Mouse (Mus musculus) mouse embryonic stem cell (cell line): ENCODE results near the gene Mrgprh.
"Not testable (repeated sequence)": the region's sequence is repeated elsewhere in the genome, so short reads cannot be mapped to it uniquely, and the experiment has no call there.

Experiments used
- in situ Hi-C, 2 experiments: fragments of 300-500 bp; cut with MboI; formaldehyde crosslinking; loops; 1 replicate in 1 of 2; 3 replicates in 1 of 2; pipeline ENCODE4 v1.14.3; 2019 to 2020; ENCODE audit warnings: low sequenced_read_pairs in 2 of 2, low pct_unique_long_range_greater_than_20kb in 1 of 2, mixed read lengths in 1 of 2; ENCODE audit not compliant: unreplicated experiment in 1 of 2

Gene Mrgprh

DNA sequence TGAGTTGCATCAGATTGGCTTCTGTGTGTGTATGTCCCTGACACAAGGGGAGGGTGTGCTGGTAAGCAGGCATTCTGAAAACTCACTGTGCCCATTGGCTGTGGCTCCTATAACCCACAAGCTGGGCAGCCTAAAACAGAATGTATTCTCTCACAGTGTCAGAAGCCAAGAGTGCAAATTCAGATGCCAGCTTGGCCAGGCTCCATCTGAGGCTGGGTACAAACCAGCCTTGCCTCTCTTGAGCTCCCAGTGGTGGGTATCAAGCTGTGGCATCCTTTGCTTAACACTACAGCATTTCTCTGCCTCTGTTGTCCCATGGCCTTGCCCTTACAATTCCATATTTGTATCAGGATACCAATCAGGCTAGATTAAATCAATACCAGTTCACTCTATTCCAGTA, 11.7 kb upstream of the Mrgprh start:
- in situ Hi-C loops: no loop called here

DNA sequence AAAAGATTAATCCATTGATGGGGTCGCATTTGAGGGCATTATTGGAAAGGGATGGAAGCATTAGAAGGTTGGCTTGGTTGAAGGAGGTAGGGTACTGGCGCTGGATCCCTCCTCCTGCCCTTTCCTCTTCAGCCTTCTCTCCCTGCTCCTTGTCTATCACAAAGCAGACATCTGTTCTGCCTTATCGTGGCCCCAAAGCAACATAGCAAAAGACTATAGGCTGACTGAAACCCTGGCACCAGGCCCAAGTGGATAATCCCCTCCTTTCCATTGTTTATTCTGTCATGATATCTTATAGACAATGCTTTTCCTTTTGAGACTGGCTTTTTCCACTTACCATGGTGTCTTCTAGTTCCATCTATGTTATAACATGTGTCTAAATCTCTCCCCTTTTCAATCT, 10.4 kb upstream of the Mrgprh start:
- in situ Hi-C loops: no loop called here

DNA sequence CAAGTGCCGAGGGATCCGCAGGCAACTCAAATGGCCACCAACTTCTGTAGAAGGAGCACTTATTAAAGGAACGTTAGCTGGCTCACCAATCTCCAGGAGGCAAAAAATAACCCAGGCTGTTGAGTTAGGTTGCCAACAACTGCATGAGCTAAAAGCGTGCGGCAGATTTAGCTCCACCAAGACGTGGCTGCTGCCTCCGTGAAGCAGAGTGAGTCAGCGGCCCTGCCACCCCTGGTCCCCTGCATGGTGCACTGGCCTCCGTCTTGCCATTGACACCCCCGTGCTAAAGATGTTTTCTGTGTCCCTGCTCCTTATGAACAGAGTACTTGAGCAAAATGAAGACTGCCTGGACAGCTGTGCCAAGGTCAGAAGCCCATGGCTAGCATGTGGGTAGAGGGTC, 9.0 kb upstream of the Mrgprh start:
- in situ Hi-C loops: no loop called here

DNA sequence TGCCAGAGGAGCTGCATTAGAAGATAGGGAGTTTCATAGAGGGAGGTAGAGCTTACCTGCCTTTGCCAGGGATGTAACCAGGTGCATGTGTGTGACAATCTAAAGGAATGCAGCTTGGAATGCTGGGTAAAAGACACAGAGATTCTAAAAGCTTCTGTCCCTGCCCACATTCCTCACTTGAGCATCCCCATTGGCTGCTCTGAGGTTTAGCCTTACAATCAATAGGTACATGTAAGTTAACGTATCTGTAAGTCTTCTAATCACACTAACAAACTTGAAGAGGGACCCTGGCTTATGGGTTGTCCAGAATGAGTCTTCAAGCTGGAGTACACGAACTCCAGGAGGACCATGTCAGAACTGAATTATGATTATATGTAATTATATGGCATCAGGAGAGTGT, 7.8 kb upstream of the Mrgprh start, which contains the start of gene Mas1:
TSS of gene Mas1 (minus strand) at position 101 of the 400 bp plus-strand sequence.
- in situ Hi-C loops: no loop called here

GRCm38 (mm10) chr17:12868640-12869039, 7.2 kb upstream of the Mrgprh start:
- in situ Hi-C loops: no loop called here

DNA sequence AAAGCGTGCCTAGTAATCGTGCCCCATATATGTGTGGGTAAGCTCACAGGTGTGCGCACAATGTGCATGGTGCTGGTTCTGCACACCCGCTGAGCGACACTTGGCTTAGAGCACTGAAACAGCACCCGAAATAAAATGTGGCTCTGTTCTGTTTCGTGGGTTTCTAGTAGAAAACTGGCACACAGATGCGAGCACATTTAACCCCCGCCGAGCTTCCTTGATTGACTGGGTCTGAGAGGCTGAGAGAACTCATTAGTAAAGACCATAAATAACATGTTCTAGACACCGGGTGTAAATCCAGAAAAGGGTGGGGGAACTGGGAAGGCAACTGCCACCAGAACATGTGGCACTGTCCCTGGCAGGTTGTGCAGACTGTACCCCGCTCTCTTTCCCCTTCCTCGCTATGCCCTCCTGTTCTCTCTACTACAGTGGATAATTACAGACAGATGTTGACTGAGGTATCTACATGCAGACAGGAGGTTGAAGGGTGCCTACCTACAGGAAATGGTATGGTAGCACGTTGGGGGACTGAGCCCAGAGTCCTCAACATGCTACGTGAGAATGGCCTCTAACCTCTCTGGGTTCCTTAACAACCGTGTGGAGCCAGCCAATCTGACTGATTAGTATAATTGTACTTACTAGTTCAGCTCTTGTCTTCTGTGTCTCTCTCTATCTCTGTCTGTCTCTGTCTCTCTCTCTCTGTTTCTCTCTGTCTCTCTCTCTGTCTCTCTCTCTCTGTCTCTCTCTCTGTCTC, 3.4 kb upstream of the Mrgprh start:
- in situ Hi-C loops: no loop called here

- in situ Hi-C loops: loop anchor here in 1 of 2 experiments (10.0 kb wide), 1 partner anchor 665 kb away; no protein-coding TSS in a partner anchor
These were observed 4.3 kb downstream of the Mrgprh start for GRCm38 (mm10) chr17:12880178-12880577.

DNA sequence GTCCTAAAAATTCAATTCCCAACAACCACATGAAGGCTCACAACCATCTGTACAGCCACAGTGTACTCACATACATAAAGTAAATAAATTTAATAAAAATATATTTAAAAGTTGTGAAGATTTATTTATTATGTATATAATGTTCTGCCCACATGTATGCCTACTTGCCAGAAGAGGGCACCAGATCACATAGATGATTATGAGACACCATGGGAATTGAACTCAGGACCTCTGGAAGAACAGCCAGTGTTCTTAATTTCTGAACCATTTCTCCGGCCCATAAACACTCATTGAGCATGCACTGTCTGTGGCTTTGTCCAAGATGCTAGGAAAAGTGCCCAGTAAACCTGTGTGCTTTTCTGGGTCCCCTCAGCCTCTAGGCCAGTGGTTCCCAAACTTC, 5.4 kb downstream of the Mrgprh start:
- in situ Hi-C loops: loop anchor here in 1 of 2 experiments (10.0 kb wide), 1 partner anchor 664 kb away; no protein-coding TSS in a partner anchor

DNA sequence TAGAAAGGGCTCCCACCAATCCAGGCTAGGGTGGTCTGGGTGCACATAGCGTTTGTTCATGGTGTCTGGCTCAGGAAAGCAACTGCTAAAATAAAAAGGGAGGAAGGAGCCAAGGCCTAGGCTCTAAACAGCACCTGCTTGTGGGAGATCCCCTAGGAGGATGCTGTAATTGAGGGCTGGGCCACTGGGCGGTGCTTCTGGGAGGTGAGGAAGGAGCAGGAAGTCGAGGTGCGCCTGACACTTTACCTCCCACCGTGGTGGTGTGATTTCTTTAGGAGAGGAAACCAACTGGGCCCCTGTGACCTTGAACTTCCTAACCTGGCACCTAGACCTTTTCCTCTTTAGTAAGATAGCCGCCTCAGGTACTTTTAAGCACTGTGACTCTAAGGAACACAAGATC, 10.8 kb downstream of the Mrgprh start:
- in situ Hi-C loops: loop anchor here in 1 of 2 experiments (10.0 kb wide), 1 partner anchor 658 kb away; no protein-coding TSS in a partner anchor

DNA sequence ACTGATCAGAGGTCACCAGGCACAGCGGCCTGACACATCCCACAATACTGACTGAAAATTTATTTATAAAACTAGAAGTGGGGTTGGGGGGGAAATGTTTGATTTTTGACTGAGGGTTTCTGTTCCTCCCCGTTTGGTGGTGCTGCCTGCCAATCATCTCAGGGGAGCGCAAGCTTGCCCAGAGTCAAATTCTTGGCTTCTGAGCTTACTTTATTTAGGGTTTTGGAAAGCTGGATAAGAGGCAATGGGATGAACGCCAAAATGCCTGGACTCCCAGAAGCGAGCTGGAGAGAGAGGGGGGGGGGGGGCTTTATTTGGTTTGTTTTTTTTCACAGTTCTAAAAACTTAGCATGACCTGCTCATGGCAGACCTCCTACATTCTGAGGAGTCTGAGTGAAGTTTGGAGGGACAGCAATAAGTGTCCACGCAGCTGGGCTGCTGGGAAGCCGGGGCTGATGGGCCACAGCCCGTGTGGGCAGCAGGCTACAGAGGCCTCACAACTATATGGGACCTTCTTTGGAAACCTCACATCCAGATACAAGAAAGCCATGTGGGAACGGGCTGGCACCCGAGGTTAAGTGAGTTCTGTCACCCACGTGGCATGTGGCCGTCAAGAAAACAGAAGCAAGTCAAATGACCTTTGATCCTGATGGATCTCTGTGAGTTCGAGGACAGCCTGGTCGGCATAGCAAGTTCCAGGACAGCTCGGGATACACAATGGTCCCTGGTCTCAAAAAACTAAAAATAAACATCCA, 11.4 kb downstream of the Mrgprh start:
- in situ Hi-C loops: loop anchor here in 1 of 2 experiments (10.0 kb wide), 1 partner anchor 658 kb away; no protein-coding TSS in a partner anchor

- in situ Hi-C loops: no loop called here
These were observed 15.2 kb downstream of the Mrgprh start for GRCm38 (mm10) chr17:12891054-12891453.

DNA sequence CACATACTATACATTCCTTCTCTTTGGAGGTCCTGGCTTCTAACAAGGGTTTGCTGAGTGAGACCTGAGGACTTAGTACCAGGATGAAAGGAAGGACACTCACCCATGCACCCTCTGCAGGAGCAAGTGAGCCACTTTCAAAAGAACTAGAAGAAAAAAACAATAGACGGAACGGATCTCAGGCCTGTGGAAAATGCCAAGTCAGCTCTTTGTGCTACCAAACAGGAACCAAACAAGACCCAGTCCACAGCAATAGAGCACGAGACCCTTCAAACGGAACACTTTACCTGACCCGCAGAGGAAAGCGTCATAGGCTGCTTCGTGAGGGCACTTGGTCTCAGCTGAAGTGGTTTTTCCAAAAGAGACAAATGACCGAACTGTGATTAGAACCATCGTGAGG, 16.2 kb downstream of the Mrgprh start:
- in situ Hi-C loops: no loop called here

DNA sequence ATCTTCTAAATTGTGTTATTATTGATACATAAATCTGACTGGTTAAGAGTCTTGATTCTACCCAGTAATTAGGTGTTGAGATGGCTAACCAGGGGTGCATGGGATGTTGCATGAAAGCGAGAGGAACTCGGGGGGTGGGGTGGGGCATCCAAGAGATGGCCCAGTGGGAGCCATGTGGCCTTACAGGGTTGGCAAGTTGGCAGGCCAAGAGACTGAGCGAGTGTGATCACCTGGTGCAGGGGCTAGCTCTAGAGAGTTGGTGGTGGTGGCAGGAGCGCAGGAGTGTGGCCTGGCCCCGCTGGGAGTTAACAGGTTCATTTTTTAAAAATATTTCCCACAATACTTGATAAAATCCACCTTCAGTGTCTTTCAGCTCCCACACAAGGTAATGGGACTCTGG, 21.8 kb downstream of the Mrgprh start:
- in situ Hi-C loops: no loop called here

GRCm38 (mm10) chr17:12898607-12899006, 22.8 kb downstream of the Mrgprh start:
- in situ Hi-C loops: not testable (repeated sequence)

DNA sequence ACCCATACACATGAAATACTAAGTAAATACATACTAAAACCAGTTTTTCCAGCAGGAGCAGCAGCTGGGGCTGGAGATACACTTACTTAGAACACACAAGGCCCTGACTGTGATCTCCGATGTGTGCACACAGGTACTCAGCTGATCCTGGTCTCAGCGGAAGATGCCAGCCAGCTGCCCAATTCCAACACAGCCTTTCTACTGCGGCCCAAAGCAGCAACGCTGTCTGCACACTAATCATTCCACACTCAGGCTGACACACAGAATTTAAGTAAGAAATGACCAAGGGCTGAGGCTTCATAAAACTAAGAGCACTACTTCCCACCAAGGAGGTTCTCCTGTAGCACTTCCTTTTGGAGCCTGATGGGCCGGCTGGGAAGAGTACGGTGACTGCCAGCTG, 26.5 kb downstream of the Mrgprh start:
- in situ Hi-C loops: no loop called here

- in situ Hi-C loops: no loop called here
These were observed 27.8 kb downstream of the Mrgprh start for GRCm38 (mm10) chr17:12903372-12904333.

DNA sequence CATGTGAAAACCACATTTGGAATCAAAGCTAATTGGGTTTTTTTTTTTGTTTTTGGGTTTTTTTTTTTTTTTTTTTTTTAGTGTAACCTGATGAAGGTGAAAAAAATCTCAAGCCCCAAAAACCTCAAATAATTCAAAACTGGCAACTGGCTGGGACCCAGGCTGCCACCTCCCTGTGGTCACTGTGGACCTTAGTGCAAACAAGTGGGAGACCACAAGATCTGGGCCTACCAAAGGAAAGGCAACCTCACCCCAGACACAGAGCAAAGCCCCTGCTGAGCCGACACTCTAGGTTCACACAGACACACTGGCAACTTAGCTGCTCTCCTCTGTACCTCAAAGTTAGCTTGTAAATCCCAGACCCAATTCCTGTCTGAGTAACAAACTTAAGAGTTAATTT, 28.5 kb downstream of the Mrgprh start:
- in situ Hi-C loops: no loop called here

- in situ Hi-C loops: no loop called here
These were observed 30.0 kb downstream of the Mrgprh start for GRCm38 (mm10) chr17:12905810-12906209.

DNA sequence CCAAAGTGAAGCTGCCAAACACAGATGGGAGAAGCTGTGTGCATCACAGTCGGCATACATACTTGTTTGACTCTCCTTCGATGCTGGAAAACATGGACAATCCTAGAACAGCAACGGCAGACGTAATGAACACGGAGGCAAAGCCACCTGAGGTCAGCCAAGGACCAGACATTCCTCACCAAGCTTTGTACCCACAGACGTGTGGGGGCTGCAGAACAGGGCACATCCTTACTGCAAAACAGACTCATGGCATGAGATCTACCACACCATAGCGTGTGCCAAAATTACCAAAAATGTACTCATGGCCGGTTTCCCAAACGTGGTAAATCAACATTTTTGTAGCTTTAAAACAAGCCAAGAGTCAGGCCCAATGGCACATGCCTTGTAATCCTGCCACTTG, 30.6 kb downstream of the Mrgprh start:
- in situ Hi-C loops: no loop called here
